Mouse (Mus musculus) CD4-positive helper T cell, adult 2 months (primary cell): ENCODE results near the gene Acacb.
A peak's percentile ranks its signal among the peaks of the same experiment; 100 is the strongest.

Experiments used
- DNase-seq: peaks from one replicate; pipeline ENCODE4 v3.0.0-alpha.2; 2012; ENCODE audit warnings: low read depth, missing footprints, low spot score

Gene Acacb

GRCm38 (mm10) chr5:114264791-114265190 lies 118.5 kb downstream of the Acacb start:
- no peak for DNase-seq

- no peak for DNase-seq
These were observed 122.3 kb downstream of the Acacb start for GRCm38 (mm10) chr5:114268646-114269045.

GRCm38 (mm10) chr5:114269499-114269898 lies 123.2 kb downstream of the Acacb start:
- DNase-seq = no peak

GRCm38 (mm10) chr5:114269984-114270383 lies 123.6 kb downstream of the Acacb start:
- no peak for DNase-seq

- no peak for DNase-seq
These were observed 127.5 kb downstream of the Acacb start, which contains the start of gene Foxn4 for GRCm38 (mm10) chr5:114273693-114274402. Gene Foxn4 (minus strand): TSS chr5:114273807.

GRCm38 (mm10) chr5:114275339-114275738 lies 129.0 kb downstream of the Acacb start:
- DNase-seq = no peak

GRCm38 (mm10) chr5:114275991-114276390 lies 129.7 kb downstream of the Acacb start:
- no peak for DNase-seq

- no peak for DNase-seq
These were observed 133.2 kb downstream of the Acacb start for GRCm38 (mm10) chr5:114279382-114280143.

GRCm38 (mm10) chr5:114282346-114282745 lies 136.0 kb downstream of the Acacb start:
- no peak for DNase-seq

GRCm38 (mm10) chr5:114284604-114285397 lies 138.5 kb downstream of the Acacb start:
- no peak for DNase-seq

GRCm38 (mm10) chr5:114285398-114285700 lies 139.0 kb downstream of the Acacb start:
- DNase-seq = no peak

GRCm38 (mm10) chr5:114286102-114286501 lies 139.8 kb downstream of the Acacb start:
- DNase-seq = no peak

GRCm38 (mm10) chr5:114286872-114287571 lies 140.7 kb downstream of the Acacb start:
- DNase-seq = no peak

- DNase-seq = no peak
These were observed 142.1 kb downstream of the Acacb start for GRCm38 (mm10) chr5:114288396-114288795.

- DNase-seq = no peak
These were observed 142.5 kb downstream of the Acacb start, which contains the start of gene Myo1h for GRCm38 (mm10) chr5:114288874-114289273. Gene Myo1h (plus strand): TSS chr5:114289166.

GRCm38 (mm10) chr5:114290004-114290403 lies 143.7 kb downstream of the Acacb start:
- DNase-seq = no peak

GRCm38 (mm10) chr5:114296693-114297631 lies 150.6 kb downstream of the Acacb start:
- DNase-seq = peak; percentile 14

- no peak for DNase-seq
These were observed 152.0 kb downstream of the Acacb start for GRCm38 (mm10) chr5:114298212-114298894.

GRCm38 (mm10) chr5:114299156-114299855 lies 153.0 kb downstream of the Acacb start:
- no peak for DNase-seq
